Mouse (Mus musculus) spleen, adult 2 months (tissue): ENCODE results near the gene Slc35f1.

Experiments used
- CTCF ChIP-seq: fragments of 200-500 bp; IDR thresholded peaks from 2 replicates; pipeline ENCODE4 v1.5.1; 2011; ENCODE audit warnings: mild to moderate bottlenecking, inconsistent platforms; ENCODE audit not compliant: insufficient read depth, insufficient read length, insufficient replicate concordance; ENCODE audit errors: extremely low read depth
- POLR2A ChIP-seq: fragments of 200-500 bp; IDR thresholded peaks from 2 replicates; pipeline ENCODE4 v1.6.1; 2011; ENCODE audit warnings: low read depth, low read length, inconsistent platforms

- no peak for TF ChIP-seq POLR2A
- no peak for TF ChIP-seq CTCF
These were observed 14.0 kb downstream of the Slc35f1 start for GRCm38 (mm10) chr10:52704101-52705051.
